12 mouse cellular contexts compared by ENCODE assay signal in the genomic region with DNA sequence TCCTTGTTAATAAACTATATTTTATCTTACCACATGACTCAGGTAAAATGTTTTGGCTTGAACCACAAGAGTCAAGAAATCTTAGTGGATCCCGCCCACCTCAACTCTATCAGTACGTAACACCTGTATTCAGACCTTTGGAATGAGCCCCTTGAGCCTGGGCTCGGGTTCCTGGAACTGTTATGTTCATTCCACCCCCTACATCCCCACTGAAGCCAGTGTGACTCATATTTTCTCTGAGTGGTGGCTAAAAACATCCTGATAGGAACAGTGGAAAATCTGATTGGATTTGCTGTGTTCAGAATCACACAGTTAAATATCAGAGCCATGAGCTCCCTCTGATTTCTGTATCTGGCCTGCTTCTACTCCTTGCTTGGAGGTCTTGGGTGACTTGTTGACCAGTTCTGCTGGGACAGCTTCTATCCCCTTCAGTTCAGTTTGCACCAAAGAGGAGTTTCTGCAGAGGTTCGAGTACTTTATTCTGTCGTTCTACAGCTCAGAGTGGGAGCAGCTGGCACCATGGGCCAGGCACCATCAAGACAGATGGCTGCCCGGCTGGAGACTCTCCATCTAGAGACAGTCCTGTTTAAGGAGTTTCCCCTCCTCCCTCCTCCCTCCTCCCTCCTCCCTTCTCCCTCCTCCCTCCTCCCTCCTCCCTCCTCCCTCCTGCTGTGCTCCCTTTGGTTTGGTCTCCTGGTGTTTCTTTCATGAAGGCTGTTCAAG.
A peak's percentile ranks its signal among the peaks of the same experiment; 100 is the strongest.
DNase-seq lines count a peak whose midpoint lies in the region; ATAC-seq lines count a peak whose summit lies in the region.
"Had no signal": no experiment of that assay in that cellular context is flagged by ENCODE, and none has a peak within 500 bp of the region (broad histone marks: within the 10 kb centered on the region; RNA-seq: fewer than 3 reads in every experiment).

No protein-coding gene starts in this region.

- H3K27ac ChIP-seq in hindbrain, embryonic 14.5 days: no peak overlapping the region
- no peak overlapping the region for H3K27ac ChIP-seq in hindbrain, embryonic 12.5 days
- no peak overlapping the region for H3K27ac ChIP-seq in heart, embryonic 11.5 days (ENCODE audit: low read depth, low read length)
- H3K27ac ChIP-seq: hindbrain, embryonic 15.5 days; liver, embryonic 14.5 days; midbrain, embryonic 13.5 days had no signal

- WGBS in hindbrain, embryonic 14.5 days: 60% methylated on average over 6 of the region's 6 CpGs
- WGBS in hindbrain, embryonic 12.5 days: 53% methylated on average over 6 of the region's 6 CpGs
- 60% methylated on average over 6 of the region's 6 CpGs for WGBS in heart, embryonic 11.5 days (ENCODE audit: insufficient replicate concordance)

- H3K4me3 ChIP-seq in hindbrain, embryonic 14.5 days (replicated peaks; ENCODE audit: low read length): no peak overlapping the region
- no peak overlapping the region for H3K4me3 ChIP-seq in hindbrain, embryonic 12.5 days
- no peak overlapping the region for H3K4me3 ChIP-seq in heart, embryonic 11.5 days (ENCODE audit: low read depth, low read length)
- H3K4me3 ChIP-seq: hindbrain, embryonic 15.5 days; midbrain, embryonic 13.5 days had no signal

- DNase-seq in hindbrain, embryonic 14.5 days (ENCODE audit: low spot score): peak; percentile 43
- peak; percentile 90 for DNase-seq in cerebellum, adult 11-12 months
- peak; percentile 74 to 87 for DNase-seq in layer of hippocampus, adult 18-20 months (ENCODE audit: low spot score in 2 of 2)
- peak; percentile 81 to 89 for DNase-seq in right cerebral cortex, postnatal 10 days (ENCODE audit: low spot score in 2 of 2)
- DNase-seq in heart, adult 18-20 months: no peak
- no peak for DNase-seq in adrenal gland, postnatal 14 days
- DNase-seq: kidney, postnatal 36 days had no signal

- no peaks in the 10 kb centered on the region for H3K4me1 ChIP-seq in hindbrain, embryonic 14.5 days (replicated peaks; ENCODE audit: control insufficient read depth, insufficient read depth, low read length)
- no peaks in the 10 kb centered on the region for H3K4me1 ChIP-seq in hindbrain, embryonic 12.5 days
- no peaks in the 10 kb centered on the region for H3K4me1 ChIP-seq in heart, embryonic 11.5 days (ENCODE audit: control insufficient read depth, insufficient read depth, low read length)
- H3K4me1 ChIP-seq: midbrain, embryonic 13.5 days had no signal

- H3K9me3 ChIP-seq in hindbrain, embryonic 14.5 days (ENCODE audit: control insufficient read depth, low read length): no peaks in the 10 kb centered on the region
- H3K9me3 ChIP-seq in hindbrain, embryonic 12.5 days (replicated peaks): no peaks in the 10 kb centered on the region
- no peaks in the 10 kb centered on the region for H3K9me3 ChIP-seq in heart, embryonic 11.5 days (replicated peaks; ENCODE audit: control insufficient read depth, low read length)
- H3K9me3 ChIP-seq: hindbrain, embryonic 15.5 days; midbrain, embryonic 13.5 days had no signal

- no peak overlapping the region for H3K4me2 ChIP-seq in hindbrain, embryonic 14.5 days (replicated peaks)
- H3K4me2 ChIP-seq in hindbrain, embryonic 12.5 days (replicated peaks): no peak overlapping the region
- H3K4me2 ChIP-seq in heart, embryonic 11.5 days: no peak overlapping the region
- H3K4me2 ChIP-seq: hindbrain, embryonic 15.5 days; midbrain, embryonic 13.5 days had no signal

- no peak overlapping the region for H3K9ac ChIP-seq in hindbrain, embryonic 14.5 days
- H3K9ac ChIP-seq in hindbrain, embryonic 12.5 days: no peak overlapping the region
- H3K9ac ChIP-seq in heart, embryonic 11.5 days (ENCODE audit: low read depth, low read length): no peak overlapping the region
- H3K9ac ChIP-seq: hindbrain, embryonic 15.5 days; liver, embryonic 14.5 days; midbrain, embryonic 13.5 days had no signal

- H3K27me3 ChIP-seq in hindbrain, embryonic 14.5 days (ENCODE audit: control insufficient read depth, insufficient read depth, low read length): no peaks in the 10 kb centered on the region
- H3K27me3 ChIP-seq in hindbrain, embryonic 12.5 days: no peaks in the 10 kb centered on the region
- 0 out of 2 replicates have a peak, but pooled peaks cover 2% of the 10 kb centered on the region for H3K27me3 ChIP-seq in heart, embryonic 11.5 days (ENCODE audit: control insufficient read depth, insufficient read depth, low read length)
- H3K27me3 ChIP-seq: hindbrain, embryonic 15.5 days had no signal

- no peaks in the 10 kb centered on the region for H3K36me3 ChIP-seq in hindbrain, embryonic 14.5 days (replicated peaks; ENCODE audit: control insufficient read depth, insufficient read depth)
- H3K36me3 ChIP-seq in hindbrain, embryonic 12.5 days: no peaks in the 10 kb centered on the region
- no peaks in the 10 kb centered on the region for H3K36me3 ChIP-seq in heart, embryonic 11.5 days (ENCODE audit: control insufficient read depth, insufficient read depth, low read length)
- H3K36me3 ChIP-seq: hindbrain, embryonic 15.5 days; midbrain, embryonic 13.5 days had no signal

- no peak for ATAC-seq in hindbrain, embryonic 14.5 days (ENCODE audit: low FRiP score)
- ATAC-seq in hindbrain, embryonic 12.5 days (ENCODE audit: low FRiP score): no peak
- ATAC-seq in heart, embryonic 11.5 days (replicated peaks; ENCODE audit: insufficient number of reproducible peaks, low FRiP score, low TSS enrichment): no peak
- ATAC-seq: midbrain, embryonic 13.5 days had no signal

Comparison
In these comparisons a context has a peak if more than half of its experiments do, and no peak if none do; other contexts are left out.
1. DNase-seq: peak in hindbrain, embryonic 14.5 days (single experiment), cerebellum, adult 11-12 months (single experiment), layer of hippocampus, adult 18-20 months (2 of 2) and right cerebral cortex, postnatal 10 days (2 of 2); none in heart, adult 18-20 months (0 of 2) and adrenal gland, postnatal 14 days (single experiment).